ENCODE assay signal across 16 mouse cellular contexts in the genomic region with DNA sequence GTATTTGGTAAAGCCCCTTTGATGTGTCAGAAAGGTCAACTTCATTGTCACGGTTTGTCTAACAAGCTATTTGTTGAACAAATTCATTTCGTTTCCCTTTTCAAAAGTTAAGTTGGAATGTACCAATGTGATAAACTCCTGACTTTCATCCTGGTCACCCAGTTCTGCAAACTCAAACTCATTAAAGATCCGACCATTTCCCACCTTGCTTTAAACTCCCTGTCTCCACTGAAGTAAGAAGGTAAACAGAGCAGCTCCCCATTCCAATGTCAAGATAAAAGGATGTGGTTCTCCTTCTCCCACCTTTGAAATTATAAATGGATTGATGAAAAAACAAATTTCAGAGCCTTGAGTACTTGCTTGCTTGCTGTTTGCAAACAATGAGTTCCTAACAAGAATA.
"Had no signal": no experiment of that assay in that cellular context is flagged by ENCODE, and none has a peak within 500 bp of the region (broad histone marks: within the 10 kb centered on the region; RNA-seq: fewer than 3 reads in every experiment).

No protein-coding gene starts in this region.

- H3K4me2 ChIP-seq: liver, embryonic 11.5 days; liver, embryonic 13.5 days; liver, embryonic 15.5 days; lung, embryonic 15.5 days; midbrain, embryonic 12.5 days; midbrain, embryonic 15.5 days; neural tube, embryonic 12.5 days had no signal

- H3K9me3 ChIP-seq: liver, embryonic 13.5 days; liver, embryonic 15.5 days; lung, embryonic 15.5 days; midbrain, embryonic 12.5 days; midbrain, embryonic 15.5 days; neural tube, embryonic 12.5 days had no signal

- H3K27me3 ChIP-seq: liver, embryonic 13.5 days; liver, embryonic 15.5 days; lung, embryonic 15.5 days; megakaryocyte, embryonic 14.5 days; midbrain, embryonic 12.5 days; midbrain, embryonic 15.5 days; neural tube, embryonic 12.5 days had no signal

- DNase-seq: liver; liver, embryonic 13.5 days; liver, postnatal 0 days; lung, postnatal 10 days; right cerebral cortex, postnatal 14 days; thymus, adult 2 months; thymus, postnatal 25 days; thymus, postnatal 4 days had no signal

- H3K27ac ChIP-seq: liver, embryonic 13.5 days; liver, embryonic 15.5 days; macrophage; midbrain, embryonic 12.5 days; midbrain, embryonic 15.5 days; neural tube, embryonic 12.5 days had no signal

- H3K4me3 ChIP-seq: liver, embryonic 13.5 days; liver, embryonic 15.5 days; lung, embryonic 15.5 days; megakaryocyte, embryonic 14.5 days; midbrain, embryonic 12.5 days; midbrain, embryonic 15.5 days; neural tube, embryonic 12.5 days had no signal

- H3K36me3 ChIP-seq: liver, embryonic 13.5 days; liver, embryonic 15.5 days; lung, embryonic 15.5 days; midbrain, embryonic 12.5 days; midbrain, embryonic 15.5 days; neural tube, embryonic 12.5 days had no signal

- H3K9ac ChIP-seq: liver, embryonic 13.5 days; liver, embryonic 15.5 days; liver, postnatal 0 days; lung, embryonic 15.5 days; midbrain, embryonic 12.5 days; midbrain, embryonic 15.5 days; neural tube, embryonic 12.5 days had no signal

- ATAC-seq: liver, postnatal 0 days; midbrain, embryonic 15.5 days had no signal

- H3K4me1 ChIP-seq: liver, embryonic 13.5 days; liver, embryonic 15.5 days; lung, embryonic 15.5 days; megakaryocyte, embryonic 14.5 days; midbrain, embryonic 12.5 days; midbrain, embryonic 15.5 days; neural tube, embryonic 12.5 days had no signal
